In the genomic region with DNA sequence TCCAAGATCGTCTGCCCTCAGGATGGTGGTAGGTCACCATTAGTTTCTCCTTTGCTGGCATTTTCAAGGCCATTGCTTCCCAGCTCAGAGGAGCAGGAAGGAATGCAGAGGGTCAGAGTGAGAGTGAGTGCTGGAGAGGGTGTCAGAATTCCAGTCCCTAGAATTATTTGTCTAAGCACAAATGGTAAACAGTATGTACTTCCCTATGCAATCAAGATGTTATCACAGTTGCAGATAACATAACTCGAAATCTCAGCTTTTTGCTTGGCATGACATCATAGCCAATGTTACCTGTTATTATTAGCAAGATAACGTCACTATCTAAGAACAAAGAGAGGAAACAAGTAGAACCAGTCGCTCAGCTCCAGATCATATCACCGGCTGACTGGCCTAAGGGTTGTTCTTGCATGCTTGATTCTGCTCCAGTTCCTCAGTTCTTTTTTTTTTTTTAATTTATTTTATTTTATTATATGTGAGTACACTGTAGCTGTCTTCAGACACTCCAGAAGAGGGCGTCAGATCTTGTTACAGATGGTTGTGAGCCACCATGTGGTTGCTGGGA, we compare ENCODE assay signal across 30 mouse cellular contexts.
A peak's percentile ranks its signal among the peaks of the same experiment; 100 is the strongest.
DNase-seq lines count a peak whose midpoint lies in the region; ATAC-seq and TF ChIP-seq lines count a peak whose summit lies in the region.
"Had no signal": no experiment of that assay in that cellular context is flagged by ENCODE, and none has a peak within 500 bp of the region (broad histone marks: within the 10 kb centered on the region; RNA-seq: fewer than 3 reads in every experiment).

No protein-coding gene starts in this region.

- no peak for ATAC-seq in intestine, embryonic 14.5 days (replicated peaks; ENCODE audit: low FRiP score, low TSS enrichment, low read depth)
- ATAC-seq in intestine, postnatal 0 days, result no peak
- ATAC-seq in lung, embryonic 16.5 days (ENCODE audit: low read depth), result peak; percentile 72
- ATAC-seq in intestine, embryonic 15.5 days, result peak; percentile 12; the same call in 1 of the 2 replicates
- peak; percentile 66 for ATAC-seq in stomach, embryonic 14.5 days (ENCODE audit: insufficient number of reproducible peaks, insufficient read depth, low FRiP score, low read depth)
- no peak for ATAC-seq in erythroblast, adult 5-6 weeks (replicated peaks; ENCODE audit: low FRiP score, poor library complexity, severe bottlenecking)
- ATAC-seq: CD4-positive, CD25-positive, alpha-beta regulatory T cell, adult 4 months; forebrain, embryonic 13.5 days had no signal

- no peak overlapping the region for H3K4me2 ChIP-seq in intestine, embryonic 14.5 days (ENCODE audit: low read length)
- no peak overlapping the region for H3K4me2 ChIP-seq in intestine, postnatal 0 days (replicated peaks; ENCODE audit: low read depth)
- no peak overlapping the region for H3K4me2 ChIP-seq in lung, embryonic 16.5 days (ENCODE audit: low read depth, low read length)
- no peak overlapping the region for H3K4me2 ChIP-seq in intestine, embryonic 15.5 days (replicated peaks)
- H3K4me2 ChIP-seq in stomach, embryonic 14.5 days (replicated peaks; ENCODE audit: low read depth, low read length), result no peak overlapping the region
- H3K4me2 ChIP-seq: embryonic facial prominence, embryonic 13.5 days; forebrain, embryonic 13.5 days; hindbrain, embryonic 13.5 days; limb, embryonic 15.5 days; liver, embryonic 13.5 days; midbrain, embryonic 11.5 days; neural tube, embryonic 12.5 days had no signal

- H3K9ac ChIP-seq in intestine, embryonic 14.5 days (ENCODE audit: low read length), result no peak overlapping the region
- no peak overlapping the region for H3K9ac ChIP-seq in intestine, postnatal 0 days (ENCODE audit: low read depth, low read length)
- H3K9ac ChIP-seq in lung, embryonic 16.5 days (ENCODE audit: low read length), result no peak overlapping the region
- no peak overlapping the region for H3K9ac ChIP-seq in intestine, embryonic 15.5 days
- no peak overlapping the region for H3K9ac ChIP-seq in stomach, embryonic 14.5 days (replicated peaks; ENCODE audit: low read depth, low read length)
- H3K9ac ChIP-seq: embryonic facial prominence, embryonic 13.5 days; forebrain, embryonic 13.5 days; hindbrain, embryonic 13.5 days; limb, embryonic 15.5 days; liver, embryonic 13.5 days; neural tube, embryonic 12.5 days had no signal

- TF ChIP-seq CTCF in intestine, postnatal 0 days (IDR thresholded peaks at IDR 0.05; ENCODE audit: low read depth), result no peak

- H3K27ac ChIP-seq in intestine, embryonic 14.5 days (ENCODE audit: low read depth), result no peak overlapping the region
- H3K27ac ChIP-seq in intestine, postnatal 0 days (ENCODE audit: low read depth, low read length), result no peak overlapping the region
- H3K27ac ChIP-seq in lung, embryonic 16.5 days (ENCODE audit: low read length), result no peak overlapping the region
- H3K27ac ChIP-seq in intestine, embryonic 15.5 days, result no peak overlapping the region
- H3K27ac ChIP-seq in stomach, embryonic 14.5 days (ENCODE audit: low read length), result no peak overlapping the region
- H3K27ac ChIP-seq: embryonic facial prominence, embryonic 13.5 days; forebrain, embryonic 13.5 days; hindbrain, embryonic 13.5 days; layer of hippocampus, adult 2 months; left cerebral cortex, adult 2 months; limb, embryonic 15.5 days; liver, embryonic 13.5 days; neural tube, embryonic 12.5 days had no signal

- peaks cover 35% of the 10 kb centered on the region for H3K36me3 ChIP-seq in intestine, embryonic 14.5 days (ENCODE audit: control insufficient read depth, insufficient read depth, low read length)
- H3K36me3 ChIP-seq in intestine, postnatal 0 days (ENCODE audit: control insufficient read depth, insufficient read depth), result peaks cover 28% of the 10 kb centered on the region
- peaks cover 25% of the 10 kb centered on the region for H3K36me3 ChIP-seq in lung, embryonic 16.5 days (ENCODE audit: control insufficient read depth, insufficient read depth, low read length)
- H3K36me3 ChIP-seq in intestine, embryonic 15.5 days, result peaks cover 13% of the 10 kb centered on the region; the same call in 1 of the 2 replicates
- H3K36me3 ChIP-seq in stomach, embryonic 14.5 days (ENCODE audit: control insufficient read depth, insufficient read depth, low read length), result peaks cover 12% of the 10 kb centered on the region

- H3K4me1 ChIP-seq in intestine, embryonic 14.5 days (replicated peaks; ENCODE audit: control insufficient read depth, insufficient read depth, low read length), result no peaks in the 10 kb centered on the region
- H3K4me1 ChIP-seq in intestine, postnatal 0 days (replicated peaks; ENCODE audit: control insufficient read depth, insufficient read depth, low read length), result no peaks in the 10 kb centered on the region
- H3K4me1 ChIP-seq in lung, embryonic 16.5 days (replicated peaks; ENCODE audit: control insufficient read depth, insufficient read depth, low read length), result no peaks in the 10 kb centered on the region
- H3K4me1 ChIP-seq in intestine, embryonic 15.5 days (replicated peaks), result no peaks in the 10 kb centered on the region
- no peaks in the 10 kb centered on the region for H3K4me1 ChIP-seq in stomach, embryonic 14.5 days (ENCODE audit: control insufficient read depth, insufficient read depth, low read length)
- H3K4me1 ChIP-seq: embryonic facial prominence, embryonic 13.5 days; forebrain, embryonic 13.5 days; hindbrain, embryonic 13.5 days; limb, embryonic 15.5 days; liver, embryonic 13.5 days; neural tube, embryonic 12.5 days had no signal

- DNase-seq in intestine, embryonic 14.5 days (ENCODE audit: low spot score), result peak; percentile 35
- no peak for DNase-seq in lung, postnatal 14 days
- no peak for DNase-seq in spleen, postnatal 36 days (ENCODE audit: low spot score in 2 of 2)
- DNase-seq: adrenal gland, postnatal 14 days; cerebellum, adult 11-12 months; cerebellum, adult 9-11 months; embryo, embryonic 11 days; gastrocnemius, postnatal 10 days; heart, postnatal 4 days; kidney, adult 2 months; kidney, postnatal 25 days; liver, embryonic 13.5 days; right cerebral cortex, postnatal 4 days; thymus, adult 2 months; thymus, postnatal 36 days had no signal

- H3K9me3 ChIP-seq in intestine, embryonic 14.5 days (ENCODE audit: control insufficient read depth, low read length), result no peaks in the 10 kb centered on the region
- no peaks in the 10 kb centered on the region for H3K9me3 ChIP-seq in intestine, postnatal 0 days (ENCODE audit: control insufficient read depth)
- no peaks in the 10 kb centered on the region for H3K9me3 ChIP-seq in lung, embryonic 16.5 days (ENCODE audit: control insufficient read depth, low read length)
- H3K9me3 ChIP-seq in intestine, embryonic 15.5 days, result no peaks in the 10 kb centered on the region
- H3K9me3 ChIP-seq in stomach, embryonic 14.5 days (ENCODE audit: control insufficient read depth, low read depth, low read length), result no peaks in the 10 kb centered on the region
- H3K9me3 ChIP-seq: embryonic facial prominence, embryonic 13.5 days; forebrain, embryonic 13.5 days; hindbrain, embryonic 13.5 days; limb, embryonic 15.5 days; liver, embryonic 13.5 days; neural tube, embryonic 12.5 days had no signal

- H3K4me3 ChIP-seq in intestine, embryonic 14.5 days (ENCODE audit: low read depth, low read length), result no peak overlapping the region
- H3K4me3 ChIP-seq in intestine, postnatal 0 days (ENCODE audit: low read depth, low read length), result no peak overlapping the region
- no peak overlapping the region for H3K4me3 ChIP-seq in lung, embryonic 16.5 days (ENCODE audit: low read length)
- H3K4me3 ChIP-seq in intestine, embryonic 15.5 days (replicated peaks), result no peak overlapping the region
- no peak overlapping the region for H3K4me3 ChIP-seq in stomach, embryonic 14.5 days (ENCODE audit: low read depth, low read length)
- H3K4me3 ChIP-seq: embryonic facial prominence, embryonic 13.5 days; forebrain, embryonic 13.5 days; hindbrain, embryonic 13.5 days; layer of hippocampus, adult 2 months; left cerebral cortex, adult 2 months; limb, embryonic 15.5 days; liver, embryonic 13.5 days; myocyte; neural tube, embryonic 12.5 days had no signal

- H3K27me3 ChIP-seq in intestine, embryonic 14.5 days (replicated peaks; ENCODE audit: control insufficient read depth, insufficient read depth, low read length), result no peaks in the 10 kb centered on the region
- no peaks in the 10 kb centered on the region for H3K27me3 ChIP-seq in intestine, postnatal 0 days (replicated peaks; ENCODE audit: control insufficient read depth, insufficient read depth, low read length)
- H3K27me3 ChIP-seq in lung, embryonic 16.5 days (ENCODE audit: control insufficient read depth, insufficient read depth, low read depth, low read length), result no peaks in the 10 kb centered on the region
- no peaks in the 10 kb centered on the region for H3K27me3 ChIP-seq in intestine, embryonic 15.5 days (replicated peaks)
- H3K27me3 ChIP-seq in stomach, embryonic 14.5 days (ENCODE audit: control insufficient read depth, insufficient read depth, low read length), result no peaks in the 10 kb centered on the region
- H3K27me3 ChIP-seq: embryonic facial prominence, embryonic 13.5 days; forebrain, embryonic 13.5 days; hindbrain, embryonic 13.5 days; limb, embryonic 15.5 days; liver, embryonic 13.5 days; neural tube, embryonic 12.5 days had no signal

- WGBS in intestine, embryonic 14.5 days, result 67% methylated on average over 5 of the region's 6 CpGs
- 43% methylated on average over 6 of the region's 6 CpGs for WGBS in intestine, postnatal 0 days
- WGBS in lung, embryonic 16.5 days, result 46% methylated on average over 6 of the region's 6 CpGs
- 63% methylated on average over 6 of the region's 6 CpGs for WGBS in intestine, embryonic 15.5 days
- WGBS in stomach, embryonic 14.5 days, result 72% methylated on average over 6 of the region's 6 CpGs

Comparison
In these comparisons a context has a peak if more than half of its experiments do, and no peak if none do; other contexts are left out.
1. ATAC-seq: peak in lung, embryonic 16.5 days (single experiment), intestine, embryonic 15.5 days (single experiment) and stomach, embryonic 14.5 days (single experiment); none in intestine, embryonic 14.5 days (single experiment), intestine, postnatal 0 days (single experiment) and erythroblast, adult 5-6 weeks (single experiment).